Mouse (Mus musculus) neutrophil, adult 83 days (primary cell): ENCODE data around the gene Otud6a. TPM values are rescaled to one million over a fixed set of nuclear protein-coding genes. Genes with fewer than 3 reads are reported as not detected.

Experiments used
- total RNA-seq, 2 experiments: library from RNA; stranded (reverse); gene quantifications; one replicate each; pipeline ENCODE4 v1.2.4; 2023

The Otud6a gene
- not detected for total RNA-seq

GRCm38 (mm10) chrX:100428693-100429092 lies at the start of gene Otud6a:
Otud6a (plus strand) TSS chrX:100429013.

DNA sequence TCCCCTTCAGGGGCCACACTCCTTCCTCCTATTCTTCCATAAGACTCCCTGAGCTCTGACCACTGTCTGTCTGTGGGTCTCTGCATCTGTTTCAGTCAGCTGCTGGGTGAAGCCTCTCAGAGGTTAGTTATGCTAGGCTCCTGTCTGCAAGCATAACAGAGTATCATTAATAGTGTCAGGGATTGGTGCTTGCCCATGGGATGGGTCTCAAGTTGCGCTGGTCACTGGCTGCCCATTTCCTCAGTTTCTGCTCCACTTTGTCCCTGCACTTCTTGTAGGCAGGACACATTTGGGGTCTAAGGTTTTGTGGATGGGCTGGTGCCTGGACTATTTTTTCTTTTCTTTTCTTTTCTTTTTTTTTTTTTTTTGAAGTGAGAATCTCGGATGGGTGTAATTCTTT lies 13.8 kb downstream of the Otud6a start, which contains the start of gene Awat2:
Gene Awat2 (minus strand): TSS at position 101 of the 400 bp plus-strand sequence.

Other genes with a start within 250 kb of the Otud6a start
- gene Awat2, start 13.7 kb downstream of the Otud6a start, total RNA-seq, result under 1 TPM in 1 of 2 experiments, not detected in 1; 0.24 TPM
- gene Igbp1, start 65.3 kb downstream of the Otud6a start, total RNA-seq, result 10 to 100 TPM; 33.4 to 33.9 TPM
- not detected for gene Dgat2l6, start 95.8 kb downstream of the Otud6a start, total RNA-seq
- 1 to 10 TPM in 1 of 2 experiments, under 1 TPM in 1; 0.81 to 1.2 TPM for gene Awat1, start 143.2 kb downstream of the Otud6a start, total RNA-seq
- not detected for gene P2ry4, start 165.9 kb downstream of the Otud6a start, total RNA-seq
- gene Arr3, start 176.5 kb downstream of the Otud6a start, total RNA-seq, result not detected
- 10 to 100 TPM; 22.5 to 24.8 TPM for gene Kif4, start 196.7 kb downstream of the Otud6a start, total RNA-seq
- 10 to 100 TPM; 18.7 to 25.6 TPM for gene Pdzd11, start 197.6 kb downstream of the Otud6a start, total RNA-seq